Mouse (Mus musculus) megakaryocyte, embryonic 14.5 days (primary cell): ENCODE measurements around the gene Plagl1. TPM values are rescaled to one million over a fixed set of nuclear protein-coding genes. Genes with fewer than 3 reads are reported as not detected.

Experiments used
- H3K27me3 ChIP-seq: replicated peaks from 2 replicates; pipeline ENCODE3; 2012; ENCODE audit warnings: inconsistent platforms
- H3K36me3 ChIP-seq: replicated peaks from 2 replicates; pipeline ENCODE3; 2012; ENCODE audit warnings: low read length, inconsistent platforms, mixed read lengths
- H3K4me1 ChIP-seq: 2 replicates; pipeline ENCODE4 v1.6.1; 2012; ENCODE audit warnings: inconsistent platforms
- H3K4me3 ChIP-seq: replicated peaks from 2 replicates; pipeline ENCODE3; 2012; ENCODE audit warnings: moderate library complexity, mild to moderate bottlenecking, inconsistent platforms
- H3K9me3 ChIP-seq: 2 replicates; pipeline ENCODE4 v1.6.1; 2012; ENCODE audit warnings: inconsistent platforms
- FLI1 ChIP-seq: IDR thresholded peaks from 2 replicates; pipeline ENCODE4 v1.6.1; 2012; ENCODE audit warnings: low read length, inconsistent platforms, mixed read lengths
- GATA1 ChIP-seq: IDR thresholded peaks from 3 replicates; pipeline ENCODE4 v1.6.1; 2012; ENCODE audit warnings: mixed read lengths, low read length, inconsistent platforms, borderline replicate concordance
- polyA plus RNA-seq: library from polyadenylated mRNA; stranded (reverse); fragments of >175 nt; gene quantifications from 2 replicates; pipeline ENCODE4 v1.2.3, GENCODE M21; 2012; ENCODE audit warnings: low replicate concordance; ENCODE audit not compliant: insufficient read depth

The Plagl1 gene
- polyA plus RNA-seq, 1 experiment: 0.12 TPM

- Histone ChIP-seq H3K4me1 (no peaks in the 10 kb centered on the region), H3K4me3 (no peak overlapping the region), H3K9me3 (peaks cover 14% of the 10 kb centered on the region; the same call in 1 of the 2 replicates), H3K27me3 (no peaks in the 10 kb centered on the region), H3K36me3 (no peaks in the 10 kb centered on the region)
- no peak for TF ChIP-seq FLI1
- no peak for TF ChIP-seq GATA1
Measured at GRCm38 (mm10) chr10:13039637-13040174, 20.6 kb upstream of the Plagl1 start.

GRCm38 (mm10) chr10:13044659-13045058 is 15.6 kb upstream of the Plagl1 start:
- no peak for TF ChIP-seq GATA1
- TF ChIP-seq FLI1: no peak
- Histone ChIP-seq H3K4me1 (no peaks in the 10 kb centered on the region; the same call in 1 of the 2 replicates), H3K27me3 (peaks cover 2% of the 10 kb centered on the region), H3K36me3 (no peaks in the 10 kb centered on the region), H3K4me3 (no peak overlapping the region), H3K9me3 (no peaks in the 10 kb centered on the region)

DNA sequence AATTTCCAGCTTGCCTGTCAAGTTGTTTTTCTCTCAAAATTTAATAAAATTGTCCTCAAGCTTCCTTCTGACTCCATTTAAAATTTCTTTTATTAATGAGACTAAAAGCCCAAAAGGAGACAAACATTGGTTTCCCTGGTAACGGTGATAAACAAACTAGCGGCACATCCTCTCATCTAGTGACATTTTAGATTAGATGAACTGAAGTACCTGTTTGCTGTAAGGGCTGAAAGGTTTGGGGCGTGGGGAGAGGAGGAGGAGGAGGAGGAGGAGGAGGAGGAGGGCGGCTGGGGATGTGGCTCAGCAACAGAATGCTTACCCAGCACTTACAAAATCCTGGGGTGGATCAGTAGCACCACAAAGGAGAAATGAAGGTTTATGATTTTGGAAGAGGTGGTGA is 12.5 kb upstream of the Plagl1 start:
- H3K27me3 ChIP-seq: peaks cover 2% of the 10 kb centered on the region
- TF ChIP-seq FLI1 (no peak), GATA1 (no peak)
- no peaks in the 10 kb centered on the region for H3K36me3 ChIP-seq

GRCm38 (mm10) chr10:13056863-13057381 is 3.4 kb upstream of the Plagl1 start:
- Histone ChIP-seq H3K4me3 (no peak overlapping the region), H3K36me3 (no peaks in the 10 kb centered on the region), H3K9me3 (peaks cover 12% of the 10 kb centered on the region; the same call in 1 of the 2 replicates), H3K27me3 (peaks cover 8% of the 10 kb centered on the region), H3K4me1 (no peaks in the 10 kb centered on the region)
- no peak for TF ChIP-seq FLI1
- no peak for TF ChIP-seq GATA1

More for the DNA sequence above, 12.5 kb upstream of the Plagl1 start:
- Histone ChIP-seq H3K4me3 (no peak overlapping the region), H3K9me3 (0 out of 2 replicates have a peak, but pooled peaks cover 3% of the 10 kb centered on the region), H3K4me1 (no peaks in the 10 kb centered on the region; the same call in 1 of the 2 replicates)

- Histone ChIP-seq H3K4me1 (peaks cover 12% of the 10 kb centered on the region), H3K36me3 (no peaks in the 10 kb centered on the region), H3K9me3 (0 out of 2 replicates have a peak, but pooled peaks cover 7% of the 10 kb centered on the region), H3K4me3 (no peak overlapping the region), H3K27me3 (peaks cover 8% of the 10 kb centered on the region)
- no peak for TF ChIP-seq GATA1
- TF ChIP-seq FLI1: no peak
Measured at GRCm38 (mm10) chr10:13060821-13061671, 742 bp downstream of the Plagl1 start.

DNA sequence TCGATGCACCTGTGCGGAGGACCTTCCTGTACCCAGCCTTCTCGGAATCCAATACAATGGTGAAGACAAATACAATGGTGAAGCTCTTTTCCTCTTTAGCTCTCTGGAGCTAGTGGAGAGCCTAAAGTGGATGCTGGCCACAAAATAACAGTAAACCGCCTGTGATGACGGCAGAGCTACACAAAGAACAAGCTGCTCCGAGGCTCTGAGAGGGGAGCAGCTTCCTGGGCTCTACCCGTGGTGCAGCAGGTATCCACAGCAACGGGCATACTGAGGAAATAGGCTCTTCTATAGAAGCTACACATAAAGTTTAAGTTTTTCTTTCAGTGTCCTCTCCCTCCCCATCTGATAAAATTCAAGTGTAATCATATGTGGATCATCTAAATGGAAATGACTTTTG is 2.1 kb downstream of the Plagl1 start:
- H3K27me3 ChIP-seq: peaks cover 8% of the 10 kb centered on the region
- peaks cover 12% of the 10 kb centered on the region for H3K4me1 ChIP-seq
- no peak for TF ChIP-seq GATA1
- no peak for TF ChIP-seq FLI1
- no peaks in the 10 kb centered on the region for H3K36me3 ChIP-seq
- H3K4me3 ChIP-seq: no peak overlapping the region
- 0 out of 2 replicates have a peak, but pooled peaks cover 7% of the 10 kb centered on the region for H3K9me3 ChIP-seq

DNA sequence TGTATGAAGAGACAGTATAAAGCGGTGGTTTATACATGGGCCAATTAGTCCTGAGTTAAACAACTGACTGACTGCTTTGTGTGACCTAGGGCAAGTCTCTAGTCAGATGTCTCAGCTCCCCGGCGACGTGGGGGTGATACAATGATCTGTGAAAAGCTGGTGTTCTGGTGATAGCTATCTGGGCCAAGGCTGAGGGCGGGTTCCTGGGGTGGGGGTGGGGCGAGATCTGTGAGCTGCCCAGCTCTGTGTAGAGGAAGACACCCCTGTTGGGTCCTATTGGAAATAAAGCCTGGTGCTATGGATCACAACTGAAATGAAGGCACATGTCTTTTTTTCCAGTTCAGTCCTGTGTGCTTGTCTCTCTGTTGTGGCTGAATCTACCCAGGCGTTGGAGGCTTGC is 3.2 kb downstream of the Plagl1 start:
- 0 out of 2 replicates have a peak, but pooled peaks cover 7% of the 10 kb centered on the region for H3K9me3 ChIP-seq
- no peak for TF ChIP-seq FLI1
- no peak for TF ChIP-seq GATA1
- peaks cover 8% of the 10 kb centered on the region for H3K27me3 ChIP-seq
- no peaks in the 10 kb centered on the region for H3K36me3 ChIP-seq
- H3K4me3 ChIP-seq: no peak overlapping the region
- peaks cover 12% of the 10 kb centered on the region for H3K4me1 ChIP-seq

DNA sequence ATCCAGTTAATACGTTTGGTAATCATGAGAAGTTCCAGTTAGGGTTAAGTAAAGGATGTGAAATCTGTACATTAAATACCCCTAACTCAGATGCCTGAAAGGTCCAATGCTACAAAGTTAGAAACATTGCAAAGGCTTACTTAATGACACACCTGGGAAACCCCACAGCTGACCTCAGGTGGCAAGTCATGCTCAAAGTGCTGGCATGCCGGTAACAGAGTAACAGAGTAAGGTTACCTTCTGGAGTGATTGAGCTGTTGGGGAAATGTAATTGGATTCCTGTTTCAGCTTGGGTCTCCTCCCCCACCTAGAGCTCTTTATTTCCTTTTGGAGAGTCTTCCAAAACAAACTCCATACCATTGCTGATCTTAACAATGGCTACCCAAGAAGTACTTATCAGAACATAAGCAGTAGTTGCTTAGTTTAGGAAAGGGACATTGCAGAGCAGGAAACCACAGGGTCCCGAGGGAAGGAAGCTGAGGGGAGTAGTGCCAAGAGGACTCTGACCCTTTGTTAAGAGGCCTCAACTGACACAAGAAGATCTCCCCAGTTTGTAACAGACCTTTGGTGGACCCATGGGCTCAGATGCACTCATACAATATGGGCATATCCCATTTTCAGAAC is 4.9 kb downstream of the Plagl1 start:
- TF ChIP-seq FLI1 (no peak), GATA1 (no peak)
- H3K27me3 ChIP-seq: peaks cover 8% of the 10 kb centered on the region
- 0 out of 2 replicates have a peak, but pooled peaks cover 7% of the 10 kb centered on the region for H3K9me3 ChIP-seq
- peaks cover 12% of the 10 kb centered on the region for H3K4me1 ChIP-seq
- H3K4me3 ChIP-seq: no peak overlapping the region
- no peaks in the 10 kb centered on the region for H3K36me3 ChIP-seq

DNA sequence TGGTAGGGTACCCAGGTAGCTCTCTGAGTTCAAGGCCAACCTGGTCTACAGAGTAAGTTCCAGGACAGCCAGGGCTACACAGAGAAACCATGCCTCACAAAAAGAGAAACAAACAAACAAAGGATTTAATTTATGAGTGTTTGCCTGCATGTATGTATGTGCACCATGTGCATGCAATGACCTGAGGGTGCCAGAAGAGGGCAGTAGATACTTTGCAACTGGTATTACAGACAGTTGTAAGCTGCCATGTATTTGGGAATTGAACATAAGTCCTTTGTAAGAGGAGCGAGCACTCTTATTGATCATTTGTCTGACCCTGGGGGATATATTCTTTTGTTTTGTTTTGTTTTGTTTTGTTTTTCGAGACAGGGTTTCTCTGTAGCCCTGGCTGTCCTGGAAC is 10.7 kb downstream of the Plagl1 start:
- H3K27me3 ChIP-seq: no peaks in the 10 kb centered on the region
- TF ChIP-seq GATA1: no peak
- TF ChIP-seq FLI1: no peak
- H3K4me3 ChIP-seq: no peak overlapping the region
- no peaks in the 10 kb centered on the region for H3K36me3 ChIP-seq
- no peaks in the 10 kb centered on the region for H3K4me1 ChIP-seq
- peaks cover 11% of the 10 kb centered on the region for H3K9me3 ChIP-seq
